Mouse (Mus musculus): ENCODE data around the gene Glrx3. TPM values are rescaled to one million over a fixed set of nuclear protein-coding genes. Genes with fewer than 3 reads are reported as not detected.
"Not testable (repeated sequence)": the region's sequence is repeated elsewhere in the genome, so short reads cannot be mapped to it uniquely, and the experiment has no call there.

The Glrx3 gene
- polyA plus RNA-seq, 1 experiment from 2014 or later, result 320 TPM

DNA sequence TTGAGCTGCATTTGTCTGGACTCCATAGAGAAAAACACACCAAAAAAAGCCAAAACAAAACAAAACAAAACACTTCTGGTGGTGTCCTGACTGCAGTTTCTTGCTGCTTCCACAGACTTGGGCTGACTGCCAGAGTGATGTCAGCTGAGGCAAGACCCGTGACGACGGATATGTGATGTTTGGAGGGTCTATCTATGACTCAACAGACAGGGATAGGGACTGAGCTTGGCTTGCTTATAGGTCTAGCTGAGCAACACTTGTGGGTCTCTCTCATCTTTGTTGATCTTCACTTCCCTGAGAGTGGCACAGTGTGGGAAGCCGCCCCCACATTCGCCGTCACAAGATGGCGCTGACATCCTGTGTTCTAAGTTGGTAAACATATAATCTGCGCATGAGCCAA is 22.7 kb upstream of the Glrx3 start:
- Histone ChIP-seq H3K4me1 (replicated peaks; ENCODE audit: control insufficient read depth, insufficient read depth, low read length) (no peaks in the 10 kb centered on the region), H3K4me3 (replicated peaks; ENCODE audit: low read length) (no peak overlapping the region), H3K9me3 (ENCODE audit: control insufficient read depth, low read length) (no peaks in the 10 kb centered on the region), H3K4me2 (replicated peaks) (no peak overlapping the region), H3K27me3 (ENCODE audit: control insufficient read depth, insufficient read depth, low read length) (no peaks in the 10 kb centered on the region), H3K9ac (no peak overlapping the region), H3K27ac (no peak overlapping the region), H3K36me3 (replicated peaks; ENCODE audit: control insufficient read depth, insufficient read depth) (no peaks in the 10 kb centered on the region)
- 85% methylated on average over 8 of the region's 8 CpGs for WGBS
- DNase-seq (ENCODE audit: low spot score), result no peak
- ATAC-seq (ENCODE audit: low FRiP score), result no peak

DNA sequence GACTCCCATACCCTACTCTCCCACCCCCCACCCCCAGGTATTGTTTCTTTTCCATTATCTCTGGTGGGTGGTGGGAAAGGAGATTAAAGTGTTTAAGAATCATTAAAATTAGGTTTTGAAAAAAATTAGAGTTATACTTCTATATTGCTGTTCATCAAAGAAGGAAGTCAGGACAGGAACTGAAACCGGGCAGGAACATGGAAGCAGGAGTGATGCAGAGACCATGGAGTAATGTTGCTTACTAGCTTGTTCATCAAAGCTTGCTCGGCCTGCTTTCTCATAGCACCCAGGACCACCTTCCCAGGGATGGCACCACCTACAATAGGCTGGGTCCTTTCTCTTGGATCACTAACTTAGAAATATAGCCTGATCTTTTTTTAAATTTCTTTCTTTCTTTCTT is 16.9 kb upstream of the Glrx3 start:
- H3K4me2 ChIP-seq (replicated peaks), result no peak overlapping the region
- DNase-seq (ENCODE audit: low spot score) (no peak), ATAC-seq (ENCODE audit: low FRiP score) (no peak)
- no peaks in the 10 kb centered on the region for H3K36me3 ChIP-seq (replicated peaks; ENCODE audit: control insufficient read depth, insufficient read depth)
- no peaks in the 10 kb centered on the region for H3K9me3 ChIP-seq (ENCODE audit: control insufficient read depth, low read length)
- H3K27ac ChIP-seq, result no peak overlapping the region
- no peaks in the 10 kb centered on the region for H3K4me1 ChIP-seq (replicated peaks; ENCODE audit: control insufficient read depth, insufficient read depth, low read length)
- no peak overlapping the region for H3K4me3 ChIP-seq (replicated peaks; ENCODE audit: low read length)
- WGBS, result 94% methylated on average over 2 of the region's 2 CpGs
- H3K9ac ChIP-seq, result no peak overlapping the region
- no peaks in the 10 kb centered on the region for H3K27me3 ChIP-seq (ENCODE audit: control insufficient read depth, insufficient read depth, low read length)

DNA sequence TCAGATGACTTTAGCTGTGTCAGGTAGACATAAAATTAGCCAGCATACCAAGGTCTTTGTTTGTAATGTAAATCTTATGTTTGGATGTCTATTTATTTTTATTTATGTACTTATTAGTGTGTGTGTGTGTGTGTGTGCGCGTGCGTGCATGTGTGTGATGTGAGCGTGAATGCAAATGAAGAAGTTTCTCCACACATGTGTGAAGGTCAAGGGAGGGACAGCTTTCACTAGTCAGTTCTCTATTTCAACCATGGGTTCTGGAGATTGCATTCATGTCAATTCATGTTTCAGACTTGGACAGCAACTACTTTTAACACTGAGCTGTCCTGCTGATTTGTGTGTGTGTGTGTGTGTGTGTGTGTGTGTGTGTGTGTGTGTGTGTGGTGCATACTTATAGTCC is 16.2 kb upstream of the Glrx3 start:
- Histone ChIP-seq H3K4me2 (replicated peaks) (no peak overlapping the region), H3K36me3 (replicated peaks; ENCODE audit: control insufficient read depth, insufficient read depth) (no peaks in the 10 kb centered on the region), H3K4me1 (replicated peaks; ENCODE audit: control insufficient read depth, insufficient read depth, low read length) (no peaks in the 10 kb centered on the region), H3K9ac (no peak overlapping the region), H3K27ac (no peak overlapping the region), H3K27me3 (ENCODE audit: control insufficient read depth, insufficient read depth, low read length) (no peaks in the 10 kb centered on the region), H3K4me3 (replicated peaks; ENCODE audit: low read length) (no peak overlapping the region), H3K9me3 (ENCODE audit: control insufficient read depth, low read length) (no peaks in the 10 kb centered on the region)
- no peak for DNase-seq (ENCODE audit: low spot score)
- ATAC-seq (ENCODE audit: low FRiP score), result no peak
- 96% methylated on average over 4 of the region's 4 CpGs for WGBS

DNA sequence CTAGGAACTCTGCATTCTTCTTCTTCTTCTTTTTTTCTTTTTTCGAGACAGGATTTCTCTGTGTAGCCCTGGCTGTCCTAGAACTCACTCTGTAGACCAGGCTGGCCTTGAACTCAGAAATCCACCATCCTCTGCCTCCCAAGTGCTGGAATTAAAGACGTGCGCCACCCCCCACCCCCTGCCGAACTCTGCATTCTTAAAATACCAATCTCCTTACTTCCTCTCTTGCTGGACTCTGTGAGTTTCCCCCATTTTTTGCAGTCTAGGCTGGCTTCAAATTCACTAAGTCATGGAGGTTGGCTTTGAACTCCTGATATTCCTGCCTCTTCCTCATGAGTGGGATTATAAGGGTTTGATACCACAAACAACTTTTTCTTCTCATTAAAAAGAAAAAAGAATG is 10.7 kb upstream of the Glrx3 start:
- no peak overlapping the region for H3K4me3 ChIP-seq (replicated peaks; ENCODE audit: low read length)
- WGBS, result 66% methylated on average over 4 of the region's 4 CpGs
- no peaks in the 10 kb centered on the region for H3K4me1 ChIP-seq (replicated peaks; ENCODE audit: control insufficient read depth, insufficient read depth, low read length)
- ATAC-seq (ENCODE audit: low FRiP score) (no peak), DNase-seq (ENCODE audit: low spot score) (no peak)
- H3K27me3 ChIP-seq (ENCODE audit: control insufficient read depth, insufficient read depth, low read length), result no peaks in the 10 kb centered on the region
- H3K4me2 ChIP-seq (replicated peaks), result no peak overlapping the region
- H3K36me3 ChIP-seq (replicated peaks; ENCODE audit: control insufficient read depth, insufficient read depth), result no peaks in the 10 kb centered on the region
- H3K27ac ChIP-seq, result no peak overlapping the region
- H3K9ac ChIP-seq, result no peak overlapping the region
- H3K9me3 ChIP-seq (ENCODE audit: control insufficient read depth, low read length), result no peaks in the 10 kb centered on the region

DNA sequence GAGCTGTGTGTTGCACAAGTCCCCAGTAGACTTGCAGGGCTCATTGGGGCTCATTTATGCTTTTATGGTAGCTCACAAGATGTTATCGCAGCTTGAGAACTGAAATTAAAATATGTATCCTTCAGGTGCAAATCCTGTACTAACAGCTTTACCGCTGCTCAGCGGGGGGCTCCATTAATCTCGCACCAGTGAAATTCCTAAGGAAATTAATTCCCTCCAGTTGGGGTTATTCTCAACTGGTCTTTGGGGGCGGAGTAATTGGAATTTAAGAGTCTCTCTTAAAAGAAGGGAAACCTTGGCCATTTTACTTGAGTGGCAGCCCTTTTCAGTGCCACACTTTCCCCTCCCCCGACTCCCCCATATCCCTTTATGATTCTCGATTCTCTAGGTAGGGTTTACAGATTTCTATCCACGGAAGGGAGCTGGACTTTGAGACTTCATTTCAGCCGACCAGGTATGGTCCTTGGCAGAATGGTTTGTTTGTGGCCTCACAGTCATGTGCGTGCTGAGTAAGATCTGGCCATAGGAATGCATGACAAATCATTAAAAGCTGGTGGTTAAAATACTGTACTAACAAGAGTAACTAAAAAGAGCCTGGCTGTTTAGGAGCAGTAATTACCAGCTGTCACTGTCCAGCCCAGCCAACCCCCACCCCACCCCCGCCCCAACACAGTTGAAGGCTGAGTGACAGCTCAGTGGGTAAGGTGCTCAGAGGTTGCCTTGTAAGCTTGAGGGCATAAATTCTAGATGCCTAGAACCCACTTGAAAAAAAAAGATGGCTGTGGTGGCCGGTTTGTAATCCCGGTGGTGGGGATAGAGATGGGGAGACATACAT is 5.4 kb upstream of the Glrx3 start:
- H3K9me3 ChIP-seq (ENCODE audit: control insufficient read depth, low read length), result no peaks in the 10 kb centered on the region
- no peak overlapping the region for H3K4me3 ChIP-seq (replicated peaks; ENCODE audit: low read length)
- H3K36me3 ChIP-seq (replicated peaks; ENCODE audit: control insufficient read depth, insufficient read depth), result no peaks in the 10 kb centered on the region
- no peaks in the 10 kb centered on the region for H3K4me1 ChIP-seq (replicated peaks; ENCODE audit: control insufficient read depth, insufficient read depth, low read length)
- H3K27me3 ChIP-seq (ENCODE audit: control insufficient read depth, insufficient read depth, low read length), result no peaks in the 10 kb centered on the region
- DNase-seq (ENCODE audit: low spot score) (no peak), ATAC-seq (ENCODE audit: low FRiP score) (no peak)
- no peak overlapping the region for H3K9ac ChIP-seq
- 43% methylated on average over 13 of the region's 13 CpGs for whole genome bisulfite sequencing
- H3K27ac ChIP-seq, result no peak overlapping the region
- H3K4me2 ChIP-seq (replicated peaks), result no peak overlapping the region

DNA sequence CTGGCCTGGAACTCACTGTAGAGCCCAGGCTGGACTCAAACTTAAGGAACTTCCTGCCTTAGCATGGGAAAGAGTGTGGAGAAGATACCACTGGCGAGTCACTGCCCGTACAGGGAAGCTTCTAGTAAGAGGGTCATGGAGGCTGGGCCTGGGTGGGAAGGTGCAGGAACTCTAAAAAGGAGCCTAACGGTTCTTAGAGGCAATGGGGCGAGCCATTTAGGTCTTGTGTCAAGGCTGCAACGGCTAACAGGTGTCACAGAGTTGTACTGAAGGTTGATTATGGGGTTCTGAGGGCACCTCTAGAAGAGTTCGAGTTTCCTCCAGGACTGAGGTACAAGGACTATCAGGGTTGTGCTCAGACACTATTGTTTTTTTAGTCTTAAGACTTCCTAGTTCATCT is 513 bp upstream of the Glrx3 start:
- DNase-seq (ENCODE audit: low spot score), result no peak
- ATAC-seq (ENCODE audit: low FRiP score), result no peak
- Histone ChIP-seq H3K27me3 (ENCODE audit: control insufficient read depth, insufficient read depth, low read length) (no peaks in the 10 kb centered on the region), H3K36me3 (replicated peaks; ENCODE audit: control insufficient read depth, insufficient read depth) (no peaks in the 10 kb centered on the region), H3K4me3 (replicated peaks; ENCODE audit: low read length) (peak overlapping the region; percentile 91), H3K4me2 (replicated peaks) (peak overlapping the region; percentile 72), H3K4me1 (replicated peaks; ENCODE audit: control insufficient read depth, insufficient read depth, low read length) (peaks cover 13% of the 10 kb centered on the region), H3K9ac (no peak overlapping the region), H3K9me3 (ENCODE audit: control insufficient read depth, low read length) (no peaks in the 10 kb centered on the region), H3K27ac (peak overlapping the region; percentile 89; the same call in 1 of the 2 replicates)
- 79% methylated on average over 6 of the region's 6 CpGs for WGBS

DNA sequence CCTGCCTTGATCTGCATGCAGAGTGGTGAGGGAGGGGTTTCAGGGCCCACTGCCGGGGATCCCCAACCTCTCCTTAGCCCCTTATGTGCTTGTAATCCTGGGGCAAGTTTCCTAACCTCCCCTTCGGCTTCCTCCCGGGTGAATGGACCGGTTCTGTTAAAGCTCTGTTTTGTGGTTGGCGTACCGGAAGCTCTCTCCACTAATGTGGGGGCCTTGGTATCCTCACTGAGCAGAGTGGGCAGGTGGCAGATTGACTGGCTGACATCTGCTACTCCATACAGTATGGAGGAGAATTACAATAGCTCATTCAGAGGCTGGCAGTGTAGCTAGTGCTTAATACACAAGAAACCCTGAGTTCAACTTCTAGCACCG is 751 bp downstream of the Glrx3 start:
- Histone ChIP-seq H3K4me1 (replicated peaks; ENCODE audit: control insufficient read depth, insufficient read depth, low read length) (peaks cover 18% of the 10 kb centered on the region), H3K36me3 (replicated peaks; ENCODE audit: control insufficient read depth, insufficient read depth) (no peaks in the 10 kb centered on the region), H3K27ac (peak overlapping the region; percentile 89), H3K27me3 (ENCODE audit: control insufficient read depth, insufficient read depth, low read length) (no peaks in the 10 kb centered on the region), H3K4me3 (replicated peaks; ENCODE audit: low read length) (peak overlapping the region; percentile 91), H3K9ac (peak overlapping the region; percentile 97), H3K4me2 (replicated peaks) (peak overlapping the region; percentile 72), H3K9me3 (ENCODE audit: control insufficient read depth, low read length) (no peaks in the 10 kb centered on the region)
- WGBS, result 4% methylated on average over 7 of the region's 7 CpGs
- DNase-seq (ENCODE audit: low spot score) (peak; percentile 38), ATAC-seq (ENCODE audit: low FRiP score) (peak; percentile 67)

DNA sequence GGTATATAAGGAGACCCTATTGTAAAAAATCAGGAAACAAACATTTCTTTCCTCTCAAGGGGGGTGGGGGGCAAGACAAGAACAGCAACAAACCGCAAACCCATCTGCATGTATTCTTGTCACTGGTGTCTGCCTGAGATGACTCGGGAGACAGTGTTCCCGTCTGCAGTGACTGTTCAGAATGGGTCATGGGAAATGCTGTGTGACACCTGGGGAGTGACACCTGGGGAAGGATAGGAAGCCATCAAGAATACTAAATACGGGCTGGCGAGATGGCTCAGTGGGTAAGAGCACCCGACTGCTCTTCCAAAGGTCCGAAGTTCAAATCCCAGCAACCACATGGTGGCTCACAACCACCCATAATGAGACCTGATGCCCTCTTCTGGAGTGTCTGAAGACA is 1.5 kb downstream of the Glrx3 start:
- peak overlapping the region; percentile 72 for H3K4me2 ChIP-seq (replicated peaks)
- peaks cover 18% of the 10 kb centered on the region for H3K4me1 ChIP-seq (replicated peaks; ENCODE audit: control insufficient read depth, insufficient read depth, low read length)
- H3K9me3 ChIP-seq (ENCODE audit: control insufficient read depth, low read length); ATAC-seq (ENCODE audit: low FRiP score); H3K36me3 ChIP-seq (replicated peaks; ENCODE audit: control insufficient read depth, insufficient read depth); H3K27me3 ChIP-seq (ENCODE audit: control insufficient read depth, insufficient read depth, low read length); DNase-seq (ENCODE audit: low spot score): not testable (repeated sequence)
- peak overlapping the region; percentile 97; the same call in 1 of the 2 replicates for H3K9ac ChIP-seq
- peak overlapping the region; percentile 91 for H3K4me3 ChIP-seq (replicated peaks; ENCODE audit: low read length)
- 78% methylated on average over 7 of the region's 7 CpGs for WGBS
- peak overlapping the region; percentile 89 for H3K27ac ChIP-seq

DNA sequence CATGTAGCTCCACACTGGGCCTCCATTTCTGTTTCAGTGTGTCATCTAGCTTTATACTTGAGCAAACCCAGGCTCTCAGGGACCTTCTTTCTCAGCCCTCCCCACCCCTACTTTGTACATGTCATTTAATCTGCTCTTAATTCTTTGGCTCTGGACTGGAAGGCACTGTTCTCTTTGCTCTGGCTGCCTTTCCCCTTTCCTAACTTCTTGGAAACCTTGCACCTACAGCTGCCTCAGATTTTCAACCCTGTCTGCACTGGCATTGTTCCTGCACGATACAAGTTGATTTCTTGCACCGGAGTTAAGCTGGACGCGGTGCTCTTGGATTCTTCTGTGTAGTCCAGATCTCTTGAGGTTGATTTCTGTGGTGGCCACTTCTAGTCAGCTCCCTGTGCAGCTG is 5.5 kb downstream of the Glrx3 start:
- Histone ChIP-seq H3K4me1 (replicated peaks; ENCODE audit: control insufficient read depth, insufficient read depth, low read length) (peaks cover 18% of the 10 kb centered on the region), H3K27me3 (ENCODE audit: control insufficient read depth, insufficient read depth, low read length) (no peaks in the 10 kb centered on the region), H3K9me3 (ENCODE audit: control insufficient read depth, low read length) (no peaks in the 10 kb centered on the region), H3K9ac (no peak overlapping the region), H3K27ac (no peak overlapping the region), H3K36me3 (replicated peaks; ENCODE audit: control insufficient read depth, insufficient read depth) (peaks cover 33% of the 10 kb centered on the region; the same call in 1 of the 2 replicates), H3K4me2 (replicated peaks) (no peak overlapping the region), H3K4me3 (replicated peaks; ENCODE audit: low read length) (no peak overlapping the region)
- WGBS, result 87% methylated on average over 4 of the region's 4 CpGs
- DNase-seq (ENCODE audit: low spot score) (no peak), ATAC-seq (ENCODE audit: low FRiP score) (no peak)
